Mouse (Mus musculus) layer of hippocampus, adult 9-10 months (tissue): ENCODE results near the gene Nelfe.
"Not testable (repeated sequence)": the region's sequence is repeated elsewhere in the genome, so short reads cannot be mapped to it uniquely, and the experiment has no call there.

ENCODE experiments used
- DNase-seq: peaks from one replicate; pipeline ENCODE4 v3.0.0; 2022; ENCODE audit warnings: low spot score

The Nelfe gene

GRCm38 (mm10) chr17:34849722-34850516 lies at the start of gene Nelfe, which contains the start of gene Skiv2l:
Nelfe (plus strand) TSS chr17:34850391.
Skiv2l (minus strand) TSS chr17:34850210.
- peak; percentile 87 for DNase-seq

- not testable (repeated sequence) for DNase-seq
Measured at GRCm38 (mm10) chr17:34800781-34801305, 49.3 kb upstream of the Nelfe start.

- not testable (repeated sequence) for DNase-seq
Measured at GRCm38 (mm10) chr17:34802756-34803155, 47.4 kb upstream of the Nelfe start.

DNA sequence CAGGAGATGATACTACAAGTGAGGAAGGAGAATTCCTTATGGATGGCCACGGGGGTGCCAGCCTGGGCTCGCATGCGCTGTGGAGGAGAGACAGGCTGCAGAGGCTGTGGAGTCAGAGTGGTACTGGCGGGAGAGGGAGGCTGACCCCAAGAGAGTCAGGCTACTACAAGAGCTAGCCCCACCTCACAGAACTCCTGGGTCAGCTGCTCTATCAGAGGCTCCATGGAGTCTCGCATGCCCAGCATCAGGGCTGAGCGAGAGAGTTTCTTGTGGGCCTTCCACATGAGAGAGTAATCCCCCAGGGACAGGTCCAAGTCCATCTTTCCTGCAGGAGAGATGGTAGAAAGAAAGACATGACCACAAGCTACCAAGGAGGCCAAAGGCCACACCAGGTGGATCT lies 46.8 kb upstream of the Nelfe start:
- not testable (repeated sequence) for DNase-seq

DNA sequence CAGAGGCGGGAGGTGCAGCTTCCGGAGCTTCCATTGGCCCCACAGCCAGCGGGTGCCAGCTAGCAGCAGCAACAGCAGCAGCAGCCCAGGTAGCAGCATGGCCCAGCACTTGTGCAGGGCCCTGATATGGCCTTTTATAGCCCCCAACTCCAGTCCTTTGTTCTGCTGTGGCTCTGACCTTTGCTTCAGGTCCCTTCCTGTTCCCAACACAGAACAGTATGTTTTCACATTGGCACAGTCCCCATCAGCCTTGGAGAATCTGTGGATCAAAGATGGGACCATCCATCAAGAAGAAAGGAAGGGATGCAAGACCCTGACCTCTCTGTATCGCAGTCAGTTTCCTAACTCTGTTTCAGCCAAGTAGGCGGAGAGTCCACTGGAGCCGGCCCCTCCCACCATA lies 45.9 kb upstream of the Nelfe start, which contains the start of gene Cyp21a1:
Gene Cyp21a1 (minus strand): TSS at position 261 of the 400 bp plus-strand sequence.
- not testable (repeated sequence) for DNase-seq

DNA sequence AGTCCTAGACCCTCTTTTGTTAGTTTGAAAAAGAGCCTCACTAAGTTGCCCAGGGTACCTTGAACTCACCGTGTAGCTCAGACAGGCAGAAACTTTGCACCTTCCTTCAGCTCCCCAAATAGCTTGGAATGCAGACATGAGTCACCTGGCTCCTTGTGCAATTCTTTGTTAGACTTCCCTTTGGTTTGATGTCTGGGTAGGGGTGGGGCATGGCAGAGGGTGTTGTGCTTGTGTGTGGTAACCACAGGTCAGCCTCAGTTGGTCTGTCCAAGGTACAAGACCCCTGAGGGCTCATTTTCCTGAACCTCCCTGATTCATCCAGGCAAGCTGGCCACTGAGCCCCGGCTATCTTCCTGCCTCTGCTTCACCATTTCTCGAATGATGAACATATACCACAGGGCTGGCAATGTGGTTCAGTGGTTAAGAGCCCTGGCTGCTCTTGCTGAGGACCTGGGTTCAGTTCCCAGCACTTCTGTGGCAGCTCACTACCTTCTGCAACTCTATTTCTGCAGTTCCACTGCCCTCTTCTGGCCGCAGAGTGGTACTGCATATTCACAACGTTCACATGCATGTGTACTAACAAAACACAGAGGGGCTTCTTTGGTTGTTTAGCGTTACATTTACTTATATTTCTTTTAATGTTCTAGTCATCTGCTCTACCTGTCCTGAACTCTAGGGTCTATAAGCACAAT lies 45.2 kb upstream of the Nelfe start:
- no peak for DNase-seq

GRCm38 (mm10) chr17:34807176-34807575 lies 43.0 kb upstream of the Nelfe start:
- no peak for DNase-seq

- DNase-seq = no peak
Measured at GRCm38 (mm10) chr17:34808599-34809205, 41.5 kb upstream of the Nelfe start.

GRCm38 (mm10) chr17:34810411-34810810 lies 39.8 kb upstream of the Nelfe start:
- not testable (repeated sequence) for DNase-seq

DNA sequence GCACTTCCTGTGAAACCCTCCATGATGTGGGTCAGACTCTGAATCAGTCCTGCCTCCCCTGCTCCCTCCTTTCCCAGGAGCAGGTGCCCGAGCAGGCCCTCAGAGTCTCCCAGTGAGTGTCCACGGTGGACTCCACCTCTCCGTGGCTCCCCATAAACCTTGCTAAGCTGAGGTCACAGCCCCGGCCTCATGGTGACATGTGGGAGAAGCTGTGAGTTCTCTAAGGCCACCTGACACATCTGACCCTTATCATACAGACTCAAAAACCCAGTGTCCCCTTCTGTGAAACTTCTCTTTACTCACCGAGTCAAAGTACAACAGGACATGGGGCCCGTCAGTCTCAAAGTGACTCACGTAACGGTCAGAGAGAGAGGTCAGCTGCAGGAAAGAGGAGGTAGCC lies 39.4 kb upstream of the Nelfe start:
- not testable (repeated sequence) for DNase-seq

GRCm38 (mm10) chr17:34811275-34811674 lies 38.9 kb upstream of the Nelfe start:
- DNase-seq = no peak

- DNase-seq = not testable (repeated sequence)
Measured at GRCm38 (mm10) chr17:34813747-34814146, 36.4 kb upstream of the Nelfe start.

DNA sequence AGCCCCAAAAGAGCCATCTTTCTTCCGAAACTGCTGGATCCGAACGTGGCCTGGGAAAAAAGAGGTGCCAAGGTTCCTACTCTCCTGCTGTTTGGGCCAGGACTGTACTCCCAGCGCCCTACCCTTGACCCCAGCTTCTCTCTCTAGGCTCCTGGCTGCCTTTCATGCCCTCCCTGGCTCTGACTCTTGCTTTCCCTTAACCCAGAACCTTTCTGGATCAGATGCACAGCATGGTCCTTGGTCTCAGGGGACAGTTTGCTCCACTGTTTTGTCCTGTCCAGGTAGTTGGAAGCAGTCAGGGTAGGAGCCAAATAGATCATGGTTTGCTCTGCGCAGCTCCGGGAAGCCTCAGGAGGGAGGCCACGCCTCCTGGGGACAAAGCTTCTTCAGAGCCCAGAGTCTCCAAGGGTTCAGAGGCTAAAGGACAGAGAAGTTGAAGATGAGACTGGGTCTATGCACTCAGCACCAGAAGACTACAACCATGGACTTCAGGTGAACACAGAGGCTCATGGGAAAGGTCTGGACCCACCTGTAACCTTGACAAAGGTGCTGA lies 35.3 kb upstream of the Nelfe start:
- DNase-seq = no peak

- not testable (repeated sequence) for DNase-seq
Measured at GRCm38 (mm10) chr17:34830776-34831175, 19.4 kb upstream of the Nelfe start.

GRCm38 (mm10) chr17:34836155-34836855 lies 13.9 kb upstream of the Nelfe start:
- no peak for DNase-seq

DNA sequence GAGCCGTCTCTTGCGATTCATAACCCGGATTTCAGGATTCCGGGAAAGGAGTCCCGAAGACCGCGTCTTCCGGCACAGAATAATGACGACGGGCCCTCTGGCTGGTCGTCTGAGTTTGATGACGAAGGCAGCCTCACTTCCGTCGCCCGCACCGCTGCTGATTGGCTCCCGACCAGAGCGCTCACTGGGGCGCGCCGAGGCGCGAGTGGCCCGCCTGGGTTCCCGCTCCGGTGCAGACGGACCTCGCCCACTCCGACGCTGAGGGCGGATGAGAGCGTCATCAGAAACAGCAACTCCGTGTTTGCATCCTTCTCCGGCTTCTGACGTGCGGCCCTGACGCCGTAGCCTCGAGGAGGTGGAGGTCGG lies 13.4 kb upstream of the Nelfe start, which contains the start of the genes Stk19 and Dxo:
Gene Stk19 (minus strand): TSS at position 90 of the 366 bp plus-strand sequence.
Gene Dxo (plus strand): TSS at position 164 of the 366 bp plus-strand sequence.
- DNase-seq = peak; percentile 93

GRCm38 (mm10) chr17:34837464-34838324 lies 12.5 kb upstream of the Nelfe start:
- no peak for DNase-seq

GRCm38 (mm10) chr17:34838785-34839184 lies 11.4 kb upstream of the Nelfe start:
- no peak for DNase-seq

GRCm38 (mm10) chr17:34840736-34841307 lies 9.4 kb upstream of the Nelfe start:
- no peak for DNase-seq

DNA sequence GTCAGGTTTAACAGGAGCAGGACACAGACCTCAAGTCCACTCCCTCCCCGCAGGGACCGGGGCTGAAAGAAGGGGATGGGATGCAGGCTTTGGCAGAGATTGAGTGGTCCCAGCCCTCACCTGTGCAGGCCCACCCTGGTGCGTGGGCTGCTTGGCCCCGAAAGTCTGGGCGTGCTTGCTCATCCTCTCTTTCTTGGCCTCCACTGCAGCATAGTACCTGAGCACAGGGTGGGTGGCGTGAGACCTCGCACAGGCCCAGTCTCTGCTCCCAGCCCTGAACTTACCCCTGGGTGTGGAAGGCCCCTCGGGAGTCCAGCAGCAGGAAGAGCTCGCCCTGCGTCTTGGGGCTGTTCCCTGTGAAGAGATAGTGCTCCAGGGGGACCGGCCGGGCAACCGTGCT lies 5.3 kb upstream of the Nelfe start:
- DNase-seq = no peak
